ENCODE assay signal across 17 mouse cellular contexts in the genomic region with DNA sequence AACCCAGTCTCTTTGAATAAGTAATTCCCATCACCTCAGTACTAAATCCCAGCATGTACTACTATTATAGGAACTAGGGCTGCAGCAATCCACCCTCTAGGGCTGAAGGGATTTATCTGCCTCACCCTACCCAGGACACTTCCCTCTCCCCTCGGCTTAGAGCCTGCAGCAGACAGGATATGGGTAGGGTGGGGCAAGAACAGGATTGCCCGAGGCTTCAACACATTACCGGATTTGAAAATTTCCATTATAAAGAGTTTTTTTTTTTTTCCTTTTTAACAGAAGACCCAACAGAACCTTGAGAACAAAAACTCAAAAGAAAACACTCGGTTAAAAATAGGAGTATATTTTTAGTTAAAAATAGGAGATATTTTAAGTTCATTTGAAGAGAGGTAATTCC. TPM values are rescaled to one million over a fixed set of nuclear protein-coding genes. Genes with fewer than 3 reads are reported as not detected.
DNase-seq lines count a peak whose midpoint lies in the region; ATAC-seq and TF ChIP-seq lines count a peak whose summit lies in the region.
"Had no signal": no experiment of that assay in that cellular context is flagged by ENCODE, and none has a peak within 500 bp of the region (broad histone marks: within the 10 kb centered on the region; RNA-seq: fewer than 3 reads in every experiment).

No protein-coding gene starts in this region.

- 40% methylated on average over 4 of the region's 4 CpGs for WGBS in heart, postnatal 0 days
- WGBS in thymus, adult 2 months: 3% methylated on average over 4 of the region's 4 CpGs
- 54% methylated on average over 4 of the region's 4 CpGs for WGBS in forebrain, embryonic 10.5 days
- 45% methylated on average over 4 of the region's 4 CpGs for whole genome bisulfite sequencing in embryonic facial prominence, embryonic 10.5 days

- H3K36me3 ChIP-seq in heart, postnatal 0 days (replicated peaks; ENCODE audit: control insufficient read depth, insufficient read depth, low read length): no peaks in the 10 kb centered on the region
- H3K36me3 ChIP-seq in thymus, adult 2 months (ENCODE audit: control insufficient read depth, insufficient read depth, low read length): no peaks in the 10 kb centered on the region
- H3K36me3 ChIP-seq in forebrain, embryonic 10.5 days (replicated peaks): no peaks in the 10 kb centered on the region
- no peaks in the 10 kb centered on the region for H3K36me3 ChIP-seq in embryonic facial prominence, embryonic 10.5 days (replicated peaks)
- H3K36me3 ChIP-seq: embryonic facial prominence, embryonic 12.5 days; forebrain, embryonic 12.5 days; limb, embryonic 12.5 days had no signal

- no peak for DNase-seq in heart, postnatal 0 days (ENCODE audit: low spot score)
- no peak for DNase-seq in heart, postnatal 25 days (ENCODE audit: low spot score)
- DNase-seq in thymus, adult 2 months: peak; percentile 55
- no peak for DNase-seq in thymus, postnatal 10 days (ENCODE audit: low spot score in 2 of 2)
- no peak for DNase-seq in right cerebral cortex, adult 2 months (ENCODE audit: low spot score in 2 of 2)
- no peak for DNase-seq in forebrain, embryonic 10.5 days (ENCODE audit: extremely low spot score, low spot score)
- DNase-seq in embryonic facial prominence, embryonic 10.5 days (ENCODE audit: low spot score): no peak
- DNase-seq: cerebellum, postnatal 10 days; gastrocnemius, postnatal 14 days; heart, postnatal 10 days; layer of hippocampus, postnatal 36 days; right cerebral cortex, postnatal 4 days had no signal

- no peaks in the 10 kb centered on the region for H3K9me3 ChIP-seq in heart, postnatal 0 days (replicated peaks; ENCODE audit: control insufficient read depth, low read length)
- no peaks in the 10 kb centered on the region for H3K9me3 ChIP-seq in forebrain, embryonic 10.5 days
- no peaks in the 10 kb centered on the region for H3K9me3 ChIP-seq in embryonic facial prominence, embryonic 10.5 days
- H3K9me3 ChIP-seq: embryonic facial prominence, embryonic 12.5 days; forebrain, embryonic 12.5 days; limb, embryonic 12.5 days had no signal

- no peak overlapping the region for H3K4me3 ChIP-seq in heart, postnatal 0 days (ENCODE audit: low read depth, low read length)
- no peak overlapping the region for H3K4me3 ChIP-seq in thymus, adult 2 months (ENCODE audit: control insufficient read depth, insufficient read depth, low read length)
- no peak overlapping the region for H3K4me3 ChIP-seq in forebrain, embryonic 10.5 days
- H3K4me3 ChIP-seq in embryonic facial prominence, embryonic 10.5 days: no peak overlapping the region
- H3K4me3 ChIP-seq: embryonic facial prominence, embryonic 12.5 days; forebrain, embryonic 12.5 days; limb, embryonic 12.5 days had no signal

- no peak overlapping the region for H3K4me2 ChIP-seq in heart, postnatal 0 days (ENCODE audit: low read depth, low read length)
- H3K4me2 ChIP-seq: embryonic facial prominence, embryonic 12.5 days; forebrain, embryonic 12.5 days; limb, embryonic 12.5 days had no signal

- peak overlapping the region; percentile 50 for H3K27ac ChIP-seq in heart, postnatal 0 days (ENCODE audit: low read depth)
- peak overlapping the region; percentile 86 for H3K27ac ChIP-seq in thymus, adult 2 months (ENCODE audit: control insufficient read depth, insufficient read depth, low read length)
- no peak overlapping the region for H3K27ac ChIP-seq in forebrain, embryonic 10.5 days
- no peak overlapping the region for H3K27ac ChIP-seq in embryonic facial prominence, embryonic 10.5 days (replicated peaks)
- H3K27ac ChIP-seq: embryonic facial prominence, embryonic 12.5 days; forebrain, embryonic 12.5 days; limb, embryonic 12.5 days had no signal

- no peak for TF ChIP-seq EP300 in heart, postnatal 0 days (IDR thresholded peaks at IDR 0.05; ENCODE audit: low read depth)

- H3K27me3 ChIP-seq in heart, postnatal 0 days (ENCODE audit: control insufficient read depth, insufficient read depth, low read length): no peaks in the 10 kb centered on the region
- H3K27me3 ChIP-seq in thymus, adult 2 months (ENCODE audit: control insufficient read depth, insufficient read depth, low read length): no peaks in the 10 kb centered on the region
- peaks cover 12% of the 10 kb centered on the region for H3K27me3 ChIP-seq in forebrain, embryonic 10.5 days (ENCODE audit: poor library complexity, severe bottlenecking)
- H3K27me3 ChIP-seq in embryonic facial prominence, embryonic 10.5 days (replicated peaks; ENCODE audit: low read depth, poor library complexity, severe bottlenecking): peaks cover 11% of the 10 kb centered on the region

- TF ChIP-seq CTCF in heart, postnatal 0 days (IDR thresholded peaks at IDR 0.05; ENCODE audit: low read depth): no peak
- no peak for TF ChIP-seq CTCF in thymus, adult 2 months (IDR thresholded peaks at IDR 0.05; ENCODE audit: borderline replicate concordance, control insufficient read depth, extremely low read depth, insufficient read depth, low read length, poor library complexity)

- intact Hi-C loops in heart, postnatal 25 days (cut with DNase I): no loop called here

- TF ChIP-seq POLR2A in thymus, adult 2 months (IDR thresholded peaks at IDR 0.05; ENCODE audit: control insufficient read depth, extremely low read depth, insufficient read depth, low read length, poor library complexity): no peak

- no peak for ATAC-seq in heart, postnatal 0 days (ENCODE audit: insufficient read depth, low read depth)
- peak; percentile 24 for ATAC-seq in common myeloid progenitor, adult 5-6 weeks (replicated peaks; ENCODE audit: low read depth, poor library complexity, severe bottlenecking)
- ATAC-seq: intestine, postnatal 0 days had no signal

- no peak overlapping the region for H3K9ac ChIP-seq in heart, postnatal 0 days (replicated peaks; ENCODE audit: low read depth, low read length)
- H3K9ac ChIP-seq: embryonic facial prominence, embryonic 12.5 days; forebrain, embryonic 12.5 days; limb, embryonic 12.5 days had no signal

- H3K4me1 ChIP-seq in heart, postnatal 0 days (ENCODE audit: control insufficient read depth, insufficient read depth): peaks cover 45% of the 10 kb centered on the region
- peaks cover 58% of the 10 kb centered on the region for H3K4me1 ChIP-seq in thymus, adult 2 months (replicated peaks; ENCODE audit: control insufficient read depth, insufficient read depth, low read length)
- peaks cover 19% of the 10 kb centered on the region for H3K4me1 ChIP-seq in forebrain, embryonic 10.5 days
- peaks cover 22% of the 10 kb centered on the region for H3K4me1 ChIP-seq in embryonic facial prominence, embryonic 10.5 days
- H3K4me1 ChIP-seq: embryonic facial prominence, embryonic 12.5 days; forebrain, embryonic 12.5 days had no signal

RNA-seq across cellular contexts. Expression of a gene that starts 9.3 kb away (rescaled TPM):
- total RNA-seq in heart, postnatal 0 days (2014; rRNA removed; ENCODE audit: low replicate concordance): 14.3 and 22.6 TPM in 2 replicates
- 5.1 and 5.9 TPM in 2 replicates for polyA plus RNA-seq in heart, postnatal 0 days (2015; fragmentation: Nextera tagmentation; extraction: Ambion mirVana)
- total RNA-seq in heart, postnatal 25 days (2021): 1 to 10 TPM; 4.8 to 6.0 TPM
- 35.4 and 41.4 TPM in 2 replicates for polyA plus RNA-seq in thymus, adult 2 months (2012; rRNA removed)
- 3.8 and 8.8 TPM in 2 replicates for total RNA-seq in common myeloid progenitor, adult 5-6 weeks (2017)
- polyA plus RNA-seq in forebrain, embryonic 10.5 days (2016; fragmentation: Nextera tagmentation; extraction: Ambion mirVana): 1.6 and 1.7 TPM in 2 replicates
- 2.4 and 3.4 TPM in 2 replicates for polyA plus RNA-seq in embryonic facial prominence, embryonic 10.5 days (2016; fragmentation: Nextera tagmentation; extraction: Ambion mirVana)

Comparison
In these comparisons a context has a peak if more than half of its experiments do, and no peak if none do; other contexts are left out.
1. H3K27ac ChIP-seq: peak in heart, postnatal 0 days (single experiment) and thymus, adult 2 months (single experiment); none in forebrain, embryonic 10.5 days (single experiment) and embryonic facial prominence, embryonic 10.5 days (single experiment).